Mouse (Mus musculus) left cerebral cortex, postnatal 25 days (tissue): ENCODE measurements around the gene Abr. TPM values are rescaled to one million over a fixed set of nuclear protein-coding genes. Genes with fewer than 3 reads are reported as not detected.

ENCODE experiments used
- DNase-seq, 2 experiments: peaks; one replicate each; pipeline ENCODE4 v3.0.0; 2022; ENCODE audit warnings: low spot score in 2 of 2, mixed read lengths in 1 of 2
- intact Hi-C: fragments of 180-260 bp; cut with DNase I; formaldehyde crosslinking; loops from one replicate; pipeline ENCODE4 v1.15.1; 2025
- total RNA-seq, 2 experiments: library from RNA; stranded (reverse); gene quantifications; 2 replicates each; pipeline ENCODE4 v1.2.3; 2021

The Abr gene
- total RNA-seq, 2 experiments from 2014 or later = 458 to 459 TPM

DNA sequence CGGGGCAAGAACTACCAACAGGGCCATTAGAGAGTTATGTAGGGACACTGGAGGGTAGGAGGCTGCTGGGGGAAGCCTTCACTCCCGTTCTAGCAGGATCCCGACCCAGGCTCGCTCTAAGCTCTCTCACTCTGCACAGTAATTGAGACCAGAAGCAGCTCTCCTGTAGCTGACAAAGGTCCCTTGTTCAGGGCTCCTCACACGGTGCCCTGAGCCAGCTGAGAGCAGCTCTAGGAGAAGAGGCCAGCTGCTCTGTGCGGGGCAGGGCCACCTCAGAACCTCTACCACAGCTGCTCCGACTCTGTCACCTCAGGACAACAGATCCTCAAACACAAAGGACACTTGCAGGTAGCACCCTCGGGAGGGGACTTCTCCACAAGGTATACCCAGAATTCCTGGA, 176.7 kb downstream of the Abr start:
- intact Hi-C loops = no loop called here
- no peak for DNase-seq

DNA sequence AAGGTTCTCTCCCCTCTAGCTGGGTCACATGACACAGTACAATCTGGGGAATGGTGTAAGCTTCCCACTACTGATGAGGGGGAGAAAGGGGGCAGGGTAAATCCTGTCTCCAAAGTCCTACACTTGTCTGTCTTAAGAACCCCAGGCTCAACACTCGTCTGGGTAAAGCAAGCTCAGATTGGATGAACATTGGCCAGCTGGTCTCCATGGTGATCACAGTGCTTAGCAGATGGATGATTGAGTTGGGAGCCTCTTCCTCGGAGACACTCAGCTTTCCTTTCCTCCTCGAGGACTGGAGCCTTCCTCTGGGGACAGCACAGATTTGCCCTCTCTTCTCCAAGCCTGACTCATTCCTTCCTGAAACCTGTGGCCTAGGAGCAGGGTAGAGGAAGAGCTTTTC, 182.4 kb downstream of the Abr start:
- intact Hi-C loops = no loop called here
- DNase-seq = peak; percentile 62 to 88

DNA sequence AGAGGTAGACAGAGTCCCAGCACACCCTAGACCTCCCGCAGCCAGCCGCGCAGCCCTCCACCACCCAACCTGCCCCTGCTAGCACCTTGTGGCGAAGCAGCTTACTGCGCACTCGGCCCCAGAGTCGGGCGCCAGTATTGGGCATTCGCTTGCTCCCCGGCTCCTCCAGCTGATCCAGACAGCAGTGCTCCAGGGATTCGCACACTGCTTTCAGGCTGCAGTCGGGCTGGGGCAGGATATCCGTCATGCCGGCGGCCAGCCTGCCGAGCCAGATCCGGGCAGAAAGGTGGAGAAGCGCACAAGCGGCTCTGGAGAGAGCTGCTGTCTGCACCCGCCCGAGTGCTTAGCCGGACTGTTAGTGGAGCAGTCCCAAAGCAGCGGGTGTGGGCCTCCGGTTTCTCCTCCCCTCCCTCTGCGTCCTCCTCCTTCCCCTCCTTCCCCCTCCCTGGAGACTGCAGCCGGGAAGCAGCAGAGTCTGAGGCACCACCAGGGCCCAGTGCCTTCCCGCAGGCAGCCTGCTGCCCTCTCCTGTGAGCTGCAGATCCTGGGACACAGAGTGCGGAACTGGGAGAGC, 185.2 kb downstream of the Abr start:
- DNase-seq = peak in 1 of 2 experiments; percentile 70
- intact Hi-C loops = no loop called here

- intact Hi-C loops = no loop called here
- no peak for DNase-seq
These were observed 186.1 kb downstream of the Abr start for GRCm38 (mm10) chr11:76436009-76436408.

GRCm38 (mm10) chr11:76429966-76430631, 192.0 kb downstream of the Abr start:
- intact Hi-C loops = no loop called here
- no peak for DNase-seq

GRCm38 (mm10) chr11:76429556-76429955, 192.6 kb downstream of the Abr start:
- intact Hi-C loops = no loop called here
- no peak for DNase-seq

GRCm38 (mm10) chr11:76429046-76429445, 193.1 kb downstream of the Abr start:
- intact Hi-C loops = no loop called here
- no peak for DNase-seq

GRCm38 (mm10) chr11:76427781-76428180, 194.3 kb downstream of the Abr start:
- DNase-seq = peak in 1 of 2 experiments; percentile 75
- intact Hi-C loops = no loop called here

DNA sequence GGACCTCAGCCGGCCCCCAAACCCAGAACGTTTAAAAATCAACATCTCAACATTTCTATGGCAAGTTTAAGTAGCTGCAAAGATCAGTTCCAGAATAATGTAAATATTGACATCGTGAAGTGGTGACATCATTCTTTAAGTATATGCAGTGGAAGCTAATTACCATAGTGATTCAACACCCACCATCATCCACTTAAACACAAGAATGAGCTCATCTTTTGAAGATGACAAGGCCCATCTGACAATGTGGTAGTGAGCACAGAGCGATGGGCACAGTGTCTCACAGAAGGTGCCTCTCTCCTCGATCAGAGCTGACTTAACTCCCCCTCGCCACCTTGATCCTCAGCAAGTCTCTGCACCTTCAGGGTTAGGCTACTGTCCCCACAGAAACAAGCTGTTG, 196.4 kb downstream of the Abr start:
- intact Hi-C loops = no loop called here
- peak in 1 of 2 experiments; percentile 59 for DNase-seq

DNA sequence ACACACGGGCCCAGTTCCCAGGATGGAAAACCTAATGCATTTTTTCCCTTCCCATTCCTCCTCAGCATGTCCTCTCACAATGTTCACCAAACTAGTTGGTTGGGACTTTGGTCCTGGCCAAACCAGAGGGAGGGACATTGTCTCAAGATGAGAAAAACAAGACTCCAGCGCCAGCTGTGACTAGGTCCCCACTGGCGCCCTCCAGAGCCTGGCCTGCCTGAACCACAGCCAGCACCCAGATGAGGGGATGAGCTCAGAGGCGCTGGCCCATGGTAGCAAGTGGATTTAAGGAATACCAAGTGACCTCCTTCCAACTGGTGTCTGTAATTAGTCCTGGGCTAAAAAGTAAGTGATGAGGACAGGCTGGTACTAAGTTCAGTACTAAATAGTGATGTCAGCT, 201.2 kb downstream of the Abr start:
- DNase-seq = no peak

DNA sequence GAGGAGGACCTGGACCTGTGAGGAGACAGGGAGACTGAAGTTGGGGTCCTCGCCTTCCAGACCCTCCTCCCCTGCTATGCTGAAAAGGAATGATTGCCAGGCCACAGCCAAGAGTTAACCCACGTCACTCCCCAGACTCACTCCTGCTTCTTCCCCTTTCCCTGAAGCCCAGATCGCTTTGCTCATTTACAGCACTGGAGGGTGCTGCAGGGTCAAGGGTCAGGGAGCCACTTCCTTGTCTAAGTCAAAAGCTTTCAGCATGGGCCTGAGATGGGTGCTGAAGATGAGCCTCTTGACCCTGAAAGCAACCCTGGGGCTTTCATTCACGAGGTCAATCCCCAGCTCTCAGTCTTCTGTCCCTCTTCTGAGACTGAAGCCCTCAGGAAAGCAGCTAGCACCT, 202.9 kb downstream of the Abr start:
- intact Hi-C loops = loop anchor here (5.0 kb wide), 1 partner anchor 228 kb away; no protein-coding TSS in a partner anchor
- DNase-seq = no peak

More for the DNA sequence above, 201.2 kb downstream of the Abr start:
- intact Hi-C loops = no loop called here

- intact Hi-C loops = loop anchor here (5.0 kb wide), 1 partner anchor 229 kb away; no protein-coding TSS in a partner anchor
- DNase-seq = peak; percentile 56 to 80
These were observed 203.7 kb downstream of the Abr start for GRCm38 (mm10) chr11:76418423-76418822.

GRCm38 (mm10) chr11:76415985-76416384, 206.1 kb downstream of the Abr start:
- peak in 1 of 2 experiments; percentile 10 for DNase-seq
- intact Hi-C loops = loop anchor here (2.0 to 5.0 kb wide), 2 partner anchors 39 to 231 kb away; no protein-coding TSS in a partner anchor

DNA sequence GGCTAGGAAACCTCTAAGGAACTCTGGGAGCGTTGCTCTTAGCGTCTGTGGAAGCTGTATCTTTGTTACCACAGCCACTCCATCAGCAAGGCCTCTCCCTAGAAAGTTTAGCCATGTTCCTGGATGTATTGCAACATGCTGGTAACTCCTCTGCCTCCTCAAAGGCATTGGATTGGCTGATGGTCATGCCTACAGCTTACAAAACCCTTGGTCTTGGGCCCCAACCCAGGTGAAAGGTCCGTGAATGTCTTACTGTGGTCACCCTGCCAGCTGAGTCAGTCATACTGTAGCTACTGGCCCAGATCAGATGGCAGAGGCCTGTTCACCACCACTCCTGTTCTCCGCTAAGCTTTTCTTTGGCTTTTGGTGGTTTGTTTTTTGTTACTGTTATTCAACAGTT, 207.1 kb downstream of the Abr start:
- peak in 1 of 2 experiments; percentile 9 for DNase-seq
- intact Hi-C loops = loop anchor here (5.0 kb wide), 1 partner anchor 232 kb away; no protein-coding TSS in a partner anchor

GRCm38 (mm10) chr11:76413202-76413601, 208.9 kb downstream of the Abr start:
- DNase-seq = peak in 1 of 2 experiments; percentile 17
- intact Hi-C loops = no loop called here

GRCm38 (mm10) chr11:76410826-76411225, 211.3 kb downstream of the Abr start:
- peak; percentile 67 to 79 for DNase-seq
- intact Hi-C loops = no loop called here

GRCm38 (mm10) chr11:76406702-76407583, 215.2 kb downstream of the Abr start, which contains the start of gene Timm22:
Gene Timm22 (plus strand): TSS chr11:76406952.
- DNase-seq = peak; percentile 96 to 99
- intact Hi-C loops = loop anchor here (1.0 kb wide), 1 partner anchor 154 kb away; no protein-coding TSS in a partner anchor

- intact Hi-C loops = loop anchor here (1.0 kb wide), 1 partner anchor 152 kb away; no protein-coding TSS in a partner anchor
- DNase-seq = no peak
These were observed 216.4 kb downstream of the Abr start for GRCm38 (mm10) chr11:76405626-76406264.

DNA sequence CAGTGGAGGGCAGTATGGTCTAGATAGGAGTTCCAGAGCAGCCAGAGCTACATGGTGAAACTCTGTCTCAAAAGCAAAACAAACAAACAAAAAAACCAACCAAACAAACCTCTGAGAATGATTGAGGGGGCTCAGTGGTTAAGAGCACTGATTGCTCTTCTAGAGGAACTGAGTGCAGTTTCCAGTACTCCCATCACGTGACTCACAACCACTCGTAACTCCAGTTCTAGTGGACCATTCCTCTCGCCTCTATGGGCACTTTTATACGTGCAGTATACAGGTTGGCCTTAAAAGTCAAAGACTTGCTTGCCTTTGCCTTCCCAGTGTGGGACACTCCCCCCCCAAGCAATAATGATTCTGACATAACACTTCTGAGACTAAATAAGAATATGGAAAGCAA, 217.0 kb downstream of the Abr start:
- intact Hi-C loops = no loop called here
- DNase-seq = no peak
